Mouse (Mus musculus) forebrain, embryonic 14.5 days (tissue): ENCODE results near the gene Ift46. TPM values are rescaled to one million over a fixed set of nuclear protein-coding genes. Genes with fewer than 3 reads are reported as not detected.
A peak's percentile ranks its signal among the peaks of the same experiment; 100 is the strongest.
"Not testable (repeated sequence)": the region's sequence is repeated elsewhere in the genome, so short reads cannot be mapped to it uniquely, and the experiment has no call there.

ENCODE experiments used
- ATAC-seq: fragments of 200-750 bp; cut with Nextera tagmentation; 2 replicates; pipeline ENCODE4 v1.8.0; 2017; ENCODE audit warnings: mild to moderate bottlenecking, moderate library complexity
- DNase-seq: peaks from one replicate; pipeline ENCODE4 v3.0.0-alpha.2; 2015; ENCODE audit warnings: low spot score
- H3K27ac ChIP-seq: fragments of 300-500 bp; sonication (generic); 2 replicates; pipeline ENCODE4 v1.5.1; 2014; ENCODE audit warnings: low read depth, mild to moderate bottlenecking, control low read depth, low read length, moderate library complexity
- H3K27me3 ChIP-seq: fragments of 300-500 bp; sonication (generic); replicated peaks from 2 replicates; pipeline ENCODE4 v1.6.1; 2014; ENCODE audit warnings: low read length, control low read depth, mixed read lengths; ENCODE audit not compliant: control insufficient read depth, insufficient read depth
- H3K36me3 ChIP-seq: fragments of 300-500 bp; sonication (generic); 2 replicates; pipeline ENCODE4 v1.6.1; 2014; ENCODE audit warnings: low read length, control low read depth; ENCODE audit not compliant: control insufficient read depth, insufficient read depth
- H3K4me1 ChIP-seq: fragments of 300-500 bp; sonication (generic); 2 replicates; pipeline ENCODE4 v1.6.1; 2014; ENCODE audit warnings: antibody characterized with exemption, low read length, control low read depth; ENCODE audit not compliant: control insufficient read depth, insufficient read depth
- H3K4me2 ChIP-seq: fragments of 300-500 bp; sonication (generic); 2 replicates; pipeline ENCODE4 v1.6.1; 2014; ENCODE audit warnings: mild to moderate bottlenecking, control low read depth, low read length
- H3K4me3 ChIP-seq: fragments of 300-500 bp; sonication (generic); 2 replicates; pipeline ENCODE4 v1.5.1; 2014; ENCODE audit warnings: low read depth, low read length, control low read depth
- H3K9ac ChIP-seq: fragments of 300-500 bp; sonication (generic); 2 replicates; pipeline ENCODE4 v1.6.1; 2014; ENCODE audit warnings: mild to moderate bottlenecking, low read length, control low read depth, moderate library complexity
- H3K9me3 ChIP-seq: fragments of 300-500 bp; sonication (generic); replicated peaks from 2 replicates; pipeline ENCODE4 v1.6.1; 2016; ENCODE audit warnings: low read length, control low read depth, mixed read lengths; ENCODE audit not compliant: control insufficient read depth
- WGBS: fragments of 180-500 bp; shearing (Covaris S2); extraction: QIAGEN DNeasy Blood & Tissue Kit; methylation state at CpG from one replicate; pipeline ENCODE4 v1.1.7; 2014; 5-methylcytosine and 5-hydroxymethylcytosine counted together
- polyA plus RNA-seq: library from polyadenylated mRNA; unstranded; fragments of >200 nt; fragmentation: Nextera tagmentation; extraction: Ambion mirVana; gene quantifications from 2 replicates; pipeline ENCODE4 v1.2.1, GENCODE M21; 2014

The Ift46 gene
- polyA plus RNA-seq, 1 experiment from 2014 or later, result 178 TPM

GRCm38 (mm10) chr9:44747341-44747740 is 20.4 kb upstream of the Ift46 start:
- Histone ChIP-seq H3K9ac (no peak overlapping the region), H3K4me3 (no peak overlapping the region), H3K27me3 (no peaks in the 10 kb centered on the region), H3K36me3 (peaks cover 87% of the 10 kb centered on the region), H3K4me1 (no peaks in the 10 kb centered on the region), H3K9me3 (no peaks in the 10 kb centered on the region), H3K27ac (no peak overlapping the region), H3K4me2 (no peak overlapping the region)
- ATAC-seq (no peak), DNase-seq (no peak)
- WGBS, result 96% methylated on average over 3 of the region's 3 CpGs

GRCm38 (mm10) chr9:44748473-44748872 is 19.2 kb upstream of the Ift46 start:
- DNase-seq (no peak), ATAC-seq (no peak)
- Histone ChIP-seq H3K9ac (no peak overlapping the region), H3K4me1 (no peaks in the 10 kb centered on the region), H3K4me3 (no peak overlapping the region), H3K9me3 (no peaks in the 10 kb centered on the region), H3K27ac (no peak overlapping the region), H3K4me2 (no peak overlapping the region), H3K36me3 (peaks cover 81% of the 10 kb centered on the region), H3K27me3 (no peaks in the 10 kb centered on the region)
- WGBS, result 96% methylated on average over 7 of the region's 7 CpGs

- H3K27ac ChIP-seq, result no peak overlapping the region
- no peaks in the 10 kb centered on the region for H3K27me3 ChIP-seq
- DNase-seq, result no peak
- H3K9ac ChIP-seq, result no peak overlapping the region
- no peak for ATAC-seq
- 95% methylated on average over 2 of the region's 2 CpGs for WGBS
- peaks cover under 1% of the 10 kb centered on the region; the same call in 1 of the 2 replicates for H3K4me1 ChIP-seq
- H3K4me2 ChIP-seq, result no peak overlapping the region
- H3K4me3 ChIP-seq, result no peak overlapping the region
- peaks cover 31% of the 10 kb centered on the region for H3K36me3 ChIP-seq
- no peaks in the 10 kb centered on the region for H3K9me3 ChIP-seq
These were observed 6.8 kb upstream of the Ift46 start for GRCm38 (mm10) chr9:44760873-44761272.

GRCm38 (mm10) chr9:44768029-44768394 is 304 bp downstream of the Ift46 start:
- not testable (repeated sequence) for H3K36me3 ChIP-seq, H3K9me3 ChIP-seq, H3K27me3 ChIP-seq, H3K9ac ChIP-seq, H3K4me1 ChIP-seq, ATAC-seq, H3K27ac ChIP-seq, DNase-seq
- WGBS, result 45% methylated on average over 7 of the region's 9 CpGs
- Histone ChIP-seq H3K4me3 (peak overlapping the region; percentile 99), H3K4me2 (peak overlapping the region; percentile 65; the same call in 1 of the 2 replicates)

GRCm38 (mm10) chr9:44771376-44771775 is 3.7 kb downstream of the Ift46 start:
- Histone ChIP-seq H3K9ac (no peak overlapping the region), H3K4me3 (no peak overlapping the region), H3K27ac (no peak overlapping the region), H3K4me2 (no peak overlapping the region), H3K36me3 (peaks cover 12% of the 10 kb centered on the region), H3K9me3 (no peaks in the 10 kb centered on the region), H3K27me3 (no peaks in the 10 kb centered on the region), H3K4me1 (peaks cover 4% of the 10 kb centered on the region; the same call in 1 of the 2 replicates)
- ATAC-seq (no peak), DNase-seq (no peak)
- whole genome bisulfite sequencing, result 91% methylated on average over 5 of the region's 5 CpGs

- Histone ChIP-seq H3K9ac (no peak overlapping the region), H3K36me3 (peaks cover 12% of the 10 kb centered on the region), H3K27ac (no peak overlapping the region), H3K4me3 (no peak overlapping the region), H3K27me3 (no peaks in the 10 kb centered on the region), H3K4me1 (no peaks in the 10 kb centered on the region), H3K9me3 (no peaks in the 10 kb centered on the region), H3K4me2 (no peak overlapping the region)
- no peak for DNase-seq
- ATAC-seq, result no peak
- WGBS, result 27% methylated on average over 5 of the region's 5 CpGs
These were observed 4.7 kb downstream of the Ift46 start for GRCm38 (mm10) chr9:44772392-44772749.

- H3K4me3 ChIP-seq, result peak overlapping the region; percentile 88
- DNase-seq, result peak; percentile 97
- ATAC-seq, result peak; percentile 99
- H3K36me3 ChIP-seq, result peaks cover 14% of the 10 kb centered on the region
- H3K27me3 ChIP-seq, result no peaks in the 10 kb centered on the region
- H3K9me3 ChIP-seq, result no peaks in the 10 kb centered on the region
- WGBS, result under 1% methylated on average over 41 of the region's 41 CpGs
- H3K9ac ChIP-seq, result peak overlapping the region; percentile 88
- H3K27ac ChIP-seq, result peak overlapping the region; percentile 79
- no peaks in the 10 kb centered on the region for H3K4me1 ChIP-seq
- peak overlapping the region; percentile 85 for H3K4me2 ChIP-seq
These were observed 5.3 kb downstream of the Ift46 start for GRCm38 (mm10) chr9:44772750-44773651.

- DNase-seq, result no peak
- Histone ChIP-seq H3K4me2 (no peak overlapping the region), H3K4me3 (no peak overlapping the region), H3K4me1 (no peaks in the 10 kb centered on the region), H3K9me3 (no peaks in the 10 kb centered on the region), H3K9ac (no peak overlapping the region), H3K36me3 (peaks cover 50% of the 10 kb centered on the region), H3K27ac (no peak overlapping the region), H3K27me3 (0 out of 2 replicates have a peak, but pooled peaks cover under 1% of the 10 kb centered on the region)
- WGBS, result 83% methylated on average over 9 of the region's 9 CpGs
- no peak for ATAC-seq
These were observed 25.1 kb downstream of the Ift46 start for GRCm38 (mm10) chr9:44792842-44793241.

GRCm38 (mm10) chr9:44798298-44798697 is 30.6 kb downstream of the Ift46 start:
- 38% methylated on average over 7 of the region's 7 CpGs for WGBS
- H3K27ac ChIP-seq, result no peak overlapping the region
- ATAC-seq, result no peak
- H3K4me2 ChIP-seq, result peak overlapping the region; percentile 97
- H3K27me3 ChIP-seq, result 0 out of 2 replicates have a peak, but pooled peaks cover 3% of the 10 kb centered on the region
- peaks cover 8% of the 10 kb centered on the region for H3K4me1 ChIP-seq
- DNase-seq, result no peak
- H3K9me3 ChIP-seq, result no peaks in the 10 kb centered on the region
- H3K4me3 ChIP-seq, result peak overlapping the region; percentile 55
- H3K36me3 ChIP-seq, result no peaks in the 10 kb centered on the region
- peak overlapping the region; percentile 69; the same call in 1 of the 2 replicates for H3K9ac ChIP-seq
